In genomic region chr2:32602600-32603054, GRCm38 (mm10) we compare ENCODE assay signal across 8 mouse cellular contexts. TPM values are rescaled to one million over a fixed set of nuclear protein-coding genes. Genes with fewer than 3 reads are reported as not detected.
DNase-seq lines count a peak whose midpoint lies in the region; ATAC-seq and TF ChIP-seq lines count a peak whose summit lies in the region.

No protein-coding gene starts in this region.

- TF ChIP-seq CTCF in liver, adult 2 months (IDR thresholded peaks at IDR 0.05; ENCODE audit: low read depth, low read length), result peak; percentile 97

- peak overlapping the region; percentile 36; the same call in 1 of the 2 replicates for H3K27ac ChIP-seq in heart, embryonic 12.5 days (ENCODE audit: poor library complexity, severe bottlenecking)
- H3K27ac ChIP-seq in kidney, embryonic 16.5 days (ENCODE audit: low read length), result peak overlapping the region; percentile 73
- H3K27ac ChIP-seq in liver, adult 2 months (replicated peaks; ENCODE audit: insufficient read depth, low read depth, low read length), result no peak overlapping the region

- TF ChIP-seq POLR2A in liver, adult 2 months (IDR thresholded peaks at IDR 0.05; ENCODE audit: extremely low read depth, insufficient read depth, low read length), result no peak
- TF ChIP-seq POLR2A in myocyte (IDR thresholded peaks at IDR 0.05; ENCODE audit: insufficient read length, low read depth), result no peak

- H3ac ChIP-seq in myocyte (ENCODE audit: control insufficient read depth, insufficient read length), result no peak overlapping the region

- peak overlapping the region; percentile 63 for H3K4me2 ChIP-seq in heart, embryonic 12.5 days
- peak overlapping the region; percentile 54 for H3K4me2 ChIP-seq in kidney, embryonic 16.5 days (replicated peaks; ENCODE audit: low read depth, low read length)
- peak overlapping the region; percentile 72 for H3K4me2 ChIP-seq in myocyte (ENCODE audit: low read depth)

- WGBS in heart, embryonic 12.5 days, result under 1% methylated on average over 11 of the region's 11 CpGs
- 0% methylated on average over 11 of the region's 11 CpGs for WGBS in kidney, embryonic 16.5 days
- 5% methylated on average over 11 of the region's 11 CpGs for WGBS in liver, adult 2 months

- H3K4me3 ChIP-seq in heart, embryonic 12.5 days, result peak overlapping the region; percentile 35
- peak overlapping the region; percentile 47 for H3K4me3 ChIP-seq in kidney, embryonic 16.5 days (ENCODE audit: low read length)
- H3K4me3 ChIP-seq in liver, adult 2 months (ENCODE audit: insufficient read depth, low read depth, low read length), result 0 out of 2 replicates have a peak overlapping the region, but pooled peaks have one; percentile 18
- H3K4me3 ChIP-seq in myocyte, result no peak overlapping the region

- H3K36me3 ChIP-seq in heart, embryonic 12.5 days, result peaks cover 18% of the 10 kb centered on the region
- no peaks in the 10 kb centered on the region for H3K36me3 ChIP-seq in kidney, embryonic 16.5 days (ENCODE audit: insufficient read depth, low read length)
- no peaks in the 10 kb centered on the region for H3K36me3 ChIP-seq in liver, adult 2 months (ENCODE audit: control insufficient read depth, insufficient read depth, low read length)
- peaks cover 4% of the 10 kb centered on the region for H3K36me3 ChIP-seq in myocyte (ENCODE audit: control insufficient read depth, insufficient read depth)
- H3K36me3 ChIP-seq in splenic B cell, adult 2 months (ENCODE audit: control insufficient read depth, insufficient read depth, low read length, poor library complexity, severe bottlenecking), result peaks cover 4% of the 10 kb centered on the region

- ATAC-seq in erythroid progenitor cell, adult 5-6 weeks (replicated peaks; ENCODE audit: low FRiP score, poor library complexity, severe bottlenecking), result peak; percentile 63
- peak; percentile 46; the same call in 1 of the 2 replicates for ATAC-seq in heart, embryonic 12.5 days (ENCODE audit: insufficient number of reproducible peaks, low FRiP score)
- ATAC-seq in kidney, embryonic 16.5 days (ENCODE audit: low FRiP score, low TSS enrichment), result peak; percentile 76

- H3K79me2 ChIP-seq in liver, adult 2 months (ENCODE audit: control insufficient read depth, insufficient read depth, low read length), result no peaks in the 10 kb centered on the region
- no peaks in the 10 kb centered on the region for H3K79me2 ChIP-seq in myocyte (ENCODE audit: control insufficient read depth, insufficient read depth)

- peaks cover 20% of the 10 kb centered on the region for H3K4me1 ChIP-seq in heart, embryonic 12.5 days (replicated peaks)
- peaks cover 14% of the 10 kb centered on the region for H3K4me1 ChIP-seq in kidney, embryonic 16.5 days (ENCODE audit: insufficient read depth, low read length)
- peaks cover 3% of the 10 kb centered on the region; the same call in 1 of the 2 replicates for H3K4me1 ChIP-seq in liver, adult 2 months (ENCODE audit: control insufficient read depth, insufficient read depth, low read length)

- DNase-seq in A20 (ENCODE audit: low read depth, low spot score), result peak; percentile 92
- peak; percentile 91 for DNase-seq in brain, adult 2 months (ENCODE audit: low read depth, low spot score)
- peak; percentile 59 for DNase-seq in liver, adult 2 months (ENCODE audit: extremely low read depth, low read depth, low spot score)
- DNase-seq in splenic B cell, adult 2 months (ENCODE audit: low read depth, low spot score), result peak; percentile 87

- no peak overlapping the region for H3K9ac ChIP-seq in heart, embryonic 12.5 days
- peak overlapping the region; percentile 42 for H3K9ac ChIP-seq in kidney, embryonic 16.5 days (replicated peaks; ENCODE audit: low read length)
- H3K9ac ChIP-seq in liver, adult 2 months (ENCODE audit: low read depth, low read length), result no peak overlapping the region

- H3K27me3 ChIP-seq in heart, embryonic 12.5 days (replicated peaks), result no peaks in the 10 kb centered on the region
- no peaks in the 10 kb centered on the region for H3K27me3 ChIP-seq in kidney, embryonic 16.5 days (ENCODE audit: insufficient read depth, low read length)
- no peaks in the 10 kb centered on the region for H3K27me3 ChIP-seq in liver, adult 2 months (ENCODE audit: control insufficient read depth, insufficient read depth, low read length)
- H3K27me3 ChIP-seq in myocyte (ENCODE audit: control insufficient read depth, insufficient read depth, insufficient read length), result no peaks in the 10 kb centered on the region
- H3K27me3 ChIP-seq in splenic B cell, adult 2 months (ENCODE audit: control insufficient read depth, insufficient read depth, low read length, poor library complexity, severe bottlenecking), result no peaks in the 10 kb centered on the region

- H3K9me3 ChIP-seq in heart, embryonic 12.5 days (replicated peaks), result no peaks in the 10 kb centered on the region
- H3K9me3 ChIP-seq in kidney, embryonic 16.5 days (ENCODE audit: low read length), result no peaks in the 10 kb centered on the region

TF ChIP-seq in myocyte, 11 proteins besides CTCF, POLR2A, EP300 and RAD21:
- no peak for TF ChIP-seq MYOD1 (IDR thresholded peaks at IDR 0.05; ENCODE audit: control insufficient read depth in 1 of 3, insufficient read length in 2 of 3, low read depth in 2 of 3)
- TF ChIP-seq POLR2AphosphoS2 (IDR thresholded peaks at IDR 0.05; ENCODE audit: insufficient read length, low read depth), result no peak
- TF ChIP-seq MYOG (IDR thresholded peaks at IDR 0.05; ENCODE audit: control insufficient read depth in 1 of 3, insufficient read depth in 1 of 3, insufficient read length in 2 of 3, low read depth in 2 of 3), result no peak
- no peak for TF ChIP-seq REST (IDR thresholded peaks at IDR 0.05; ENCODE audit: insufficient read depth, insufficient read length)
- TF ChIP-seq SRF (IDR thresholded peaks at IDR 0.05; ENCODE audit: control insufficient read depth, insufficient read length, low read depth), result no peak
- TF ChIP-seq CEBPB (IDR thresholded peaks at IDR 0.05; ENCODE audit: insufficient read depth, poor library complexity, severe bottlenecking), result no peak
- no peak for TF ChIP-seq MAX (IDR thresholded peaks at IDR 0.05; ENCODE audit: low read depth)
- TF ChIP-seq TCF12 (IDR thresholded peaks at IDR 0.05; ENCODE audit: insufficient read depth, poor library complexity, severe bottlenecking), result no peak
- TF ChIP-seq E2F4 (IDR thresholded peaks at IDR 0.05; ENCODE audit: insufficient read depth), result no peak

RNA-seq across cellular contexts. Expression of gene St6galnac6, which starts 3.1 kb away (rescaled TPM):
- total RNA-seq in erythroid progenitor cell, adult 5-6 weeks (2015; ENCODE audit: low replicate concordance), result not detected in 2 replicates
- 0.64 and 3.9 TPM in 2 replicates for total RNA-seq in erythroid progenitor cell, adult 5-6 weeks (2017; ENCODE audit: low replicate concordance)
- polyA plus RNA-seq in heart, embryonic 12.5 days (2016; fragmentation: Nextera tagmentation; extraction: Ambion mirVana), result 31.6 and 35.3 TPM in 2 replicates
- 18.5 and 18.6 TPM in 2 replicates for polyA plus RNA-seq in kidney, embryonic 16.5 days (2015; fragmentation: Nextera tagmentation; extraction: Ambion mirVana)
- 38.0 and 45.6 TPM in 2 replicates for total RNA-seq in liver, adult 2 months (2014; rRNA removed)
- 90.0 and 134 TPM in 2 replicates for polyA plus RNA-seq in liver, adult 2 months (2012; rRNA removed)
- 48.7 TPM for polyA plus RNA-seq in myocyte (2012; fragmentation: generic; extraction: Trizol)

RNA-seq across cellular contexts. Expression of gene St6galnac4, which starts 15.7 kb away (rescaled TPM):
- 2.9 and 3.8 TPM in 2 replicates for total RNA-seq in erythroid progenitor cell, adult 5-6 weeks (2015; ENCODE audit: low replicate concordance)
- 2.3 and 2.4 TPM in 2 replicates for total RNA-seq in erythroid progenitor cell, adult 5-6 weeks (2017; ENCODE audit: low replicate concordance)
- 45.6 and 47.2 TPM in 2 replicates for polyA plus RNA-seq in heart, embryonic 12.5 days (2016; fragmentation: Nextera tagmentation; extraction: Ambion mirVana)
- 24.7 TPM in 2 replicates for polyA plus RNA-seq in kidney, embryonic 16.5 days (2015; fragmentation: Nextera tagmentation; extraction: Ambion mirVana)
- total RNA-seq in liver, adult 2 months (2014; rRNA removed), result 0.74 and 1.2 TPM in 2 replicates
- 2.2 and 2.5 TPM in 2 replicates for polyA plus RNA-seq in liver, adult 2 months (2012; rRNA removed)
- 75.4 TPM for polyA plus RNA-seq in myocyte (2012; fragmentation: generic; extraction: Trizol)

RNA-seq across cellular contexts. Expression of gene Ak1, which starts 18.9 kb away (rescaled TPM):
- total RNA-seq in erythroid progenitor cell, adult 5-6 weeks (2015; ENCODE audit: low replicate concordance), result 0.84 TPM in 1 of 2 replicates, not detected in the other
- total RNA-seq in erythroid progenitor cell, adult 5-6 weeks (2017; ENCODE audit: low replicate concordance), result not detected in 2 replicates
- 285 and 294 TPM in 2 replicates for polyA plus RNA-seq in heart, embryonic 12.5 days (2016; fragmentation: Nextera tagmentation; extraction: Ambion mirVana)
- 35.7 and 39.1 TPM in 2 replicates for polyA plus RNA-seq in kidney, embryonic 16.5 days (2015; fragmentation: Nextera tagmentation; extraction: Ambion mirVana)
- total RNA-seq in liver, adult 2 months (2014; rRNA removed), result 0.47 and 1.4 TPM in 2 replicates
- polyA plus RNA-seq in liver, adult 2 months (2012; rRNA removed), result 0.26 and 0.34 TPM in 2 replicates
- 265 TPM for polyA plus RNA-seq in myocyte (2012; fragmentation: generic; extraction: Trizol)

RNA-seq across cellular contexts. Expression of gene 9430097D07Rik, which starts 27.1 kb away (rescaled TPM):
- not detected in 2 replicates for total RNA-seq in erythroid progenitor cell, adult 5-6 weeks (2015; ENCODE audit: low replicate concordance)
- total RNA-seq in erythroid progenitor cell, adult 5-6 weeks (2017; ENCODE audit: low replicate concordance), result 0.90 TPM in 1 of 2 replicates, not detected in the other
- polyA plus RNA-seq in heart, embryonic 12.5 days (2016; fragmentation: Nextera tagmentation; extraction: Ambion mirVana), result 0.18 and 0.24 TPM in 2 replicates
- 0.12 and 0.16 TPM in 2 replicates for polyA plus RNA-seq in kidney, embryonic 16.5 days (2015; fragmentation: Nextera tagmentation; extraction: Ambion mirVana)
- not detected in 2 replicates for total RNA-seq in liver, adult 2 months (2014; rRNA removed)
- not detected in 2 replicates for polyA plus RNA-seq in liver, adult 2 months (2012; rRNA removed)
- 0.04 TPM for polyA plus RNA-seq in myocyte (2012; fragmentation: generic; extraction: Trizol)

RNA-seq across cellular contexts. Expression of gene Pip5kl1, which starts 28.0 kb away (rescaled TPM):
- total RNA-seq in erythroid progenitor cell, adult 5-6 weeks (2015; ENCODE audit: low replicate concordance), result not detected in 2 replicates
- total RNA-seq in erythroid progenitor cell, adult 5-6 weeks (2017; ENCODE audit: low replicate concordance), result not detected in 2 replicates
- 0.23 and 0.33 TPM in 2 replicates for polyA plus RNA-seq in heart, embryonic 12.5 days (2016; fragmentation: Nextera tagmentation; extraction: Ambion mirVana)
- 2.5 and 2.6 TPM in 2 replicates for polyA plus RNA-seq in kidney, embryonic 16.5 days (2015; fragmentation: Nextera tagmentation; extraction: Ambion mirVana)
- total RNA-seq in liver, adult 2 months (2014; rRNA removed), result not detected in 2 replicates
- polyA plus RNA-seq in liver, adult 2 months (2012; rRNA removed), result not detected in 2 replicates
- 0.10 TPM for polyA plus RNA-seq in myocyte (2012; fragmentation: generic; extraction: Trizol)

Comparison
In these comparisons a context has a peak if more than half of its experiments do, and no peak if none do; other contexts are left out.
1. RNA of gene Ak1, which starts 18.9 kb away (polyA plus RNA-seq): 285 to 294 TPM in heart, embryonic 12.5 days, 265 TPM in myocyte (single experiment) and 35.7 to 39.1 TPM in kidney, embryonic 16.5 days; 0.26 to 0.34 TPM in liver, adult 2 months; every median in the first group is over 10 times any median in the second.
2. Peak in every context shown above with its lines, with median percentiles within 50 percentile points of each other: DNase-seq, ATAC-seq and H3K4me2 ChIP-seq.